Mouse (Mus musculus) cerebellum, adult 2 months (tissue): Measurements from ENCODE around the gene Arl6ip4.

ENCODE experiments used
- CTCF ChIP-seq: fragments of 200-500 bp; IDR thresholded peaks from 2 replicates; pipeline ENCODE4 v1.5.1; 2011; ENCODE audit warnings: low read depth, mild to moderate bottlenecking, control low read depth, low read length, moderate library complexity, borderline replicate concordance; ENCODE audit not compliant: insufficient read depth
- POLR2A ChIP-seq: fragments of 200-500 bp; IDR thresholded peaks from 2 replicates; pipeline ENCODE4 v1.6.1; 2011; ENCODE audit warnings: low read length, control low read depth, borderline replicate concordance; ENCODE audit not compliant: insufficient read depth

DNA sequence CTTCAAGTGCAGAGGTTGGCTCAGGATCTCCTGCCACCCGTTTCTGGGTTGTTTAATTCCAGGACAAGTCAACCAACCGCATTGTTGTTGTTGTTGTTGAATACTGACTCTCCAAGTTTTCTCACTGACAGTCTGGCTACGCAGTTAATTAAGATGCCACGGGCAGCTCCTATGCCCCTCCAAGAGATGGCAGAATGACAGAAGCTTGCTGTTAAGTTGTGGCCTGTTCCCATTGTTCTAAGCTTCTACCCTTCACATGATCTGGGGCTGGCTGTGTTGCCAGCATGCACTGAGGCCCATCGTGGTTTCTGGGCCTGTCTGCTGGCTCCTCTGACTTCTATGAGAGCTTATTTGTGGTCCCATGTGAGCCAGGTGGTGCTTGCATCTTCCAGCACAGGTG lies 18.4 kb downstream of the Arl6ip4 start:
- TF ChIP-seq POLR2A (no peak), CTCF (no peak)
